Mouse (Mus musculus) neural tube, embryonic 14.5 days (tissue): ENCODE data around the gene Mrps7. TPM values are rescaled to one million over a fixed set of nuclear protein-coding genes. Genes with fewer than 3 reads are reported as not detected.

Experiments used
- ATAC-seq: fragments of 200-750 bp; cut with Nextera tagmentation; 2 replicates; pipeline ENCODE4 v1.8.0; 2017; ENCODE audit warnings: low read depth, mild to moderate bottlenecking, moderate TSS enrichment, moderate library complexity
- H3K27ac ChIP-seq: fragments of 300-500 bp; sonication (generic); 2 replicates; pipeline ENCODE4 v1.5.1; 2014; ENCODE audit warnings: low read depth, mild to moderate bottlenecking, control low read depth, low read length, moderate library complexity, mixed read lengths
- H3K27me3 ChIP-seq: fragments of 300-500 bp; sonication (generic); 2 replicates; pipeline ENCODE4 v1.6.1; 2014; ENCODE audit warnings: low read length; ENCODE audit not compliant: control insufficient read depth, insufficient read depth
- H3K36me3 ChIP-seq: fragments of 300-500 bp; sonication (generic); 2 replicates; pipeline ENCODE4 v1.6.1; 2014; ENCODE audit warnings: low read length, mixed read lengths; ENCODE audit not compliant: control insufficient read depth, insufficient read depth
- H3K4me1 ChIP-seq: fragments of 300-500 bp; sonication (generic); 2 replicates; pipeline ENCODE4 v1.6.1; 2014; ENCODE audit warnings: low read length; ENCODE audit not compliant: control insufficient read depth, insufficient read depth
- H3K4me2 ChIP-seq: fragments of 300-500 bp; sonication (generic); 2 replicates; pipeline ENCODE4 v1.6.1; 2014; ENCODE audit warnings: mild to moderate bottlenecking, low read depth, low read length, control low read depth
- H3K4me3 ChIP-seq: fragments of 300-500 bp; sonication (generic); 2 replicates; pipeline ENCODE4 v1.5.1; 2014; ENCODE audit warnings: low read depth, low read length, control low read depth, mixed read lengths
- H3K9ac ChIP-seq: fragments of 300-500 bp; sonication (generic); replicated peaks from 2 replicates; pipeline ENCODE4 v1.6.1; 2014; ENCODE audit warnings: low read depth, mild to moderate bottlenecking, control low read depth, low read length, mixed read lengths
- H3K9me3 ChIP-seq: fragments of 300-500 bp; sonication (generic); 2 replicates; pipeline ENCODE4 v1.6.1; 2016; ENCODE audit warnings: low read length; ENCODE audit not compliant: control insufficient read depth
- WGBS: fragments of 180-500 bp; shearing (Covaris S2); extraction: QIAGEN DNeasy Blood & Tissue Kit; methylation state at CpG from one replicate; pipeline ENCODE4 v1.1.7; 2014; 5-methylcytosine and 5-hydroxymethylcytosine counted together
- polyA plus RNA-seq: library from polyadenylated mRNA; unstranded; fragments of >200 nt; fragmentation: Nextera tagmentation; extraction: Ambion mirVana; gene quantifications from 2 replicates; pipeline ENCODE4 v1.2.1, GENCODE M21; 2014

Gene Mrps7
- polyA plus RNA-seq, 1 experiment from 2014 or later = 79.0 TPM

GRCm38 (mm10) chr11:115619949-115620348, 16.2 kb downstream of the Mrps7 start:
- no peak for ATAC-seq
- Histone ChIP-seq H3K4me2 (no peak overlapping the region), H3K9ac (no peak overlapping the region), H3K4me3 (no peak overlapping the region), H3K36me3 (peaks cover 12% of the 10 kb centered on the region), H3K4me1 (no peaks in the 10 kb centered on the region), H3K9me3 (no peaks in the 10 kb centered on the region), H3K27ac (no peak overlapping the region), H3K27me3 (no peaks in the 10 kb centered on the region)
- WGBS = 97% methylated on average over 7 of the region's 7 CpGs

- no peak overlapping the region for H3K9ac ChIP-seq
- ATAC-seq = no peak
- WGBS = 79% methylated on average over 9 of the region's 9 CpGs
- no peak overlapping the region for H3K27ac ChIP-seq
- H3K4me2 ChIP-seq = no peak overlapping the region
- no peak overlapping the region for H3K4me3 ChIP-seq
- no peaks in the 10 kb centered on the region for H3K27me3 ChIP-seq
- no peaks in the 10 kb centered on the region for H3K9me3 ChIP-seq
- H3K4me1 ChIP-seq = 0 out of 2 replicates have a peak, but pooled peaks cover 6% of the 10 kb centered on the region
- peaks cover 7% of the 10 kb centered on the region for H3K36me3 ChIP-seq
Measured at GRCm38 (mm10) chr11:115623487-115624070, 19.9 kb downstream of the Mrps7 start.

- Histone ChIP-seq H3K4me2 (no peak overlapping the region), H3K4me1 (0 out of 2 replicates have a peak, but pooled peaks cover 6% of the 10 kb centered on the region), H3K36me3 (peaks cover 3% of the 10 kb centered on the region), H3K27ac (no peak overlapping the region), H3K9me3 (no peaks in the 10 kb centered on the region), H3K9ac (no peak overlapping the region), H3K4me3 (no peak overlapping the region), H3K27me3 (no peaks in the 10 kb centered on the region)
- WGBS = 88% methylated on average over 9 of the region's 9 CpGs
- no peak for ATAC-seq
Measured at GRCm38 (mm10) chr11:115625877-115626276, 22.2 kb downstream of the Mrps7 start.

GRCm38 (mm10) chr11:115626824-115627616, 23.3 kb downstream of the Mrps7 start:
- Histone ChIP-seq H3K4me3 (peak overlapping the region; percentile 64), H3K9me3 (no peaks in the 10 kb centered on the region), H3K36me3 (no peaks in the 10 kb centered on the region; the same call in none of the 2 replicates), H3K9ac (peak overlapping the region; percentile 59), H3K27ac (no peak overlapping the region), H3K4me1 (0 out of 2 replicates have a peak, but pooled peaks cover 6% of the 10 kb centered on the region), H3K27me3 (no peaks in the 10 kb centered on the region), H3K4me2 (peak overlapping the region; percentile 93)
- no peak for ATAC-seq
- 56% methylated on average over 11 of the region's 11 CpGs for WGBS

- no peaks in the 10 kb centered on the region for H3K27me3 ChIP-seq
- ATAC-seq = peak; percentile 99
- 0 out of 2 replicates have a peak, but pooled peaks cover 6% of the 10 kb centered on the region for H3K4me1 ChIP-seq
- H3K4me2 ChIP-seq = peak within 1 kb of the TSS; percentile 93
- WGBS = under 1% methylated on average over 46 of the region's 47 CpGs
- H3K9ac ChIP-seq = peak within 1 kb of the TSS; percentile 59
- peak within 1 kb of the TSS; percentile 64 for H3K4me3 ChIP-seq
- no peak within 1 kb of the TSS for H3K27ac ChIP-seq
- H3K9me3 ChIP-seq = no peaks in the 10 kb centered on the region
- H3K36me3 ChIP-seq = no peaks in the 10 kb centered on the region
Measured at GRCm38 (mm10) chr11:115627705-115628464, 24.2 kb downstream of the Mrps7 start, which contains the start of gene Slc25a19. TSS of gene Slc25a19 (minus strand) at chr11:115628295.

- 59% methylated on average over 12 of the region's 13 CpGs for WGBS
- Histone ChIP-seq H3K9me3 (no peaks in the 10 kb centered on the region), H3K36me3 (no peaks in the 10 kb centered on the region), H3K4me2 (peak overlapping the region; percentile 93; the same call in 1 of the 2 replicates), H3K4me3 (peak overlapping the region; percentile 64), H3K4me1 (0 out of 2 replicates have a peak, but pooled peaks cover 6% of the 10 kb centered on the region), H3K9ac (no peak overlapping the region), H3K27ac (no peak overlapping the region), H3K27me3 (no peaks in the 10 kb centered on the region)
- peak; percentile 13 for ATAC-seq
Measured at GRCm38 (mm10) chr11:115628465-115629101, 24.9 kb downstream of the Mrps7 start.

GRCm38 (mm10) chr11:115629734-115630531, 26.2 kb downstream of the Mrps7 start:
- Histone ChIP-seq H3K4me1 (0 out of 2 replicates have a peak, but pooled peaks cover 6% of the 10 kb centered on the region), H3K9me3 (no peaks in the 10 kb centered on the region), H3K4me3 (no peak overlapping the region), H3K9ac (no peak overlapping the region), H3K27me3 (no peaks in the 10 kb centered on the region), H3K4me2 (no peak overlapping the region), H3K27ac (no peak overlapping the region), H3K36me3 (no peaks in the 10 kb centered on the region)
- 88% methylated on average over 13 of the region's 13 CpGs for WGBS
- no peak for ATAC-seq
